Mouse (Mus musculus) kidney, adult 2 months (tissue): ENCODE results near the gene Gm11084. TPM values are rescaled to one million over a fixed set of nuclear protein-coding genes. Genes with fewer than 3 reads are reported as not detected.

Source experiments
- DNase-seq: peaks from one replicate; pipeline ENCODE4 v3.0.0; 2021
- H3K27ac ChIP-seq: fragments of 200-500 bp; 2 replicates; pipeline ENCODE4 v1.5.1; 2012; ENCODE audit warnings: low read depth, low read length, control low read depth, inconsistent platforms; ENCODE audit not compliant: insufficient read depth
- H3K27me3 ChIP-seq: fragments of 200-500 bp; replicated peaks from 2 replicates; pipeline ENCODE4 v1.6.1; 2012; ENCODE audit warnings: mild to moderate bottlenecking, moderate library complexity, low read length, inconsistent platforms; ENCODE audit not compliant: control insufficient read depth, insufficient read depth
- H3K36me3 ChIP-seq: fragments of 200-500 bp; 2 replicates; pipeline ENCODE4 v1.6.1; 2012; ENCODE audit warnings: mild to moderate bottlenecking, moderate library complexity, low read length, inconsistent platforms; ENCODE audit not compliant: control insufficient read depth, insufficient read depth
- H3K4me1 ChIP-seq: fragments of 200-500 bp; 2 replicates; pipeline ENCODE4 v1.6.1; 2011; ENCODE audit warnings: low read length; ENCODE audit not compliant: control insufficient read depth, insufficient read depth
- H3K4me3 ChIP-seq: fragments of 200-500 bp; 2 replicates; pipeline ENCODE4 v1.5.1; 2011; ENCODE audit warnings: mild to moderate bottlenecking, low read depth, low read length, control low read depth; ENCODE audit not compliant: insufficient read depth
- CTCF ChIP-seq: fragments of 200-500 bp; conservative IDR thresholded peaks from 2 replicates; pipeline ENCODE4 v1.5.1; 2011; ENCODE audit warnings: low read depth, mild to moderate bottlenecking, control low read depth, low read length, moderate library complexity, mixed read lengths; ENCODE audit not compliant: insufficient read depth, insufficient read length
- POLR2A ChIP-seq: fragments of 200-500 bp; IDR thresholded peaks from one replicate; pipeline ENCODE4 v1.6.1; 2011; ENCODE audit warnings: low read depth, low read length, control low read depth
- WGBS: fragments of 180-500 bp; shearing (Covaris S2); methylation state at CpG from one replicate; pipeline ENCODE4 v1.1.7; 2018; 5-methylcytosine and 5-hydroxymethylcytosine counted together
- polyA plus RNA-seq: library from polyadenylated mRNA; depleted of rRNA; stranded (reverse); fragments of >200 nt; gene quantifications from 2 replicates; pipeline ENCODE4 v1.2.3, GENCODE M21; 2012

The Gm11084 gene
- polyA plus RNA-seq, 1 experiment = not detected

GRCm38 (mm10) chr2:72981441-72982109 lies 4.9 kb downstream of the Gm11084 start:
- TF ChIP-seq CTCF (no peak), POLR2A (no peak)
- H3K36me3 ChIP-seq = no peaks in the 10 kb centered on the region
- H3K4me1 ChIP-seq = peaks cover 6% of the 10 kb centered on the region
- DNase-seq = no peak
- no peak overlapping the region for H3K4me3 ChIP-seq
- no peaks in the 10 kb centered on the region for H3K27me3 ChIP-seq
- 73% methylated on average over 9 of the region's 9 CpGs for WGBS
- no peak overlapping the region for H3K27ac ChIP-seq

GRCm38 (mm10) chr2:72981075-72981420 lies 5.5 kb downstream of the Gm11084 start:
- 3% methylated on average over 3 of the region's 3 CpGs for WGBS
- H3K36me3 ChIP-seq = no peaks in the 10 kb centered on the region
- peak overlapping the region; percentile 100 for H3K27ac ChIP-seq
- DNase-seq = no peak
- peak overlapping the region; percentile 97 for H3K4me3 ChIP-seq
- no peaks in the 10 kb centered on the region; the same call in 1 of the 2 replicates for H3K27me3 ChIP-seq
- peaks cover 10% of the 10 kb centered on the region for H3K4me1 ChIP-seq
- no peak for TF ChIP-seq CTCF

GRCm38 (mm10) chr2:72980337-72981074 lies 6.0 kb downstream of the Gm11084 start, which contains the start of gene Sp3:
TSS of gene Sp3 (minus strand) at chr2:72980446.
- TF ChIP-seq POLR2A = peak; percentile 66
- no peak for TF ChIP-seq CTCF
- Histone ChIP-seq H3K4me1 (peaks cover 13% of the 10 kb centered on the region), H3K36me3 (no peaks in the 10 kb centered on the region), H3K4me3 (peak within 1 kb of the TSS; percentile 97), H3K27ac (peak within 1 kb of the TSS; percentile 100), H3K27me3 (no peaks in the 10 kb centered on the region; the same call in 1 of the 2 replicates)
- peak; percentile 98 for DNase-seq
- under 1% methylated on average over 64 of the region's 64 CpGs for WGBS

- Histone ChIP-seq H3K4me1 (peaks cover 13% of the 10 kb centered on the region), H3K27me3 (no peaks in the 10 kb centered on the region; the same call in 1 of the 2 replicates), H3K36me3 (no peaks in the 10 kb centered on the region), H3K27ac (peak overlapping the region; percentile 100), H3K4me3 (peak overlapping the region; percentile 97)
- DNase-seq = peak; percentile 89
- peak; percentile 5 for TF ChIP-seq POLR2A
- TF ChIP-seq CTCF = no peak
- WGBS = 3% methylated on average over 18 of the region's 54 CpGs
Observed at GRCm38 (mm10) chr2:72979659-72980071, 6.9 kb downstream of the Gm11084 start.

- TF ChIP-seq CTCF (no peak), POLR2A (peak; percentile 24)
Observed at GRCm38 (mm10) chr2:72978901-72979658, 7.4 kb downstream of the Gm11084 start.

GRCm38 (mm10) chr2:72978473-72978872 lies 8.0 kb downstream of the Gm11084 start:
- DNase-seq = peak; percentile 59
- TF ChIP-seq POLR2A (no peak), CTCF (0 out of 2 replicates have a peak, but pooled peaks have one; percentile 8)
- peaks cover 13% of the 10 kb centered on the region for H3K4me1 ChIP-seq
- H3K36me3 ChIP-seq = no peaks in the 10 kb centered on the region
- peak overlapping the region; percentile 97 for H3K4me3 ChIP-seq
- H3K27ac ChIP-seq = peak overlapping the region; percentile 84
- no peaks in the 10 kb centered on the region; the same call in 1 of the 2 replicates for H3K27me3 ChIP-seq
- WGBS = 3% methylated on average over 37 of the region's 38 CpGs

More at GRCm38 (mm10) chr2:72978901-72979658, 7.4 kb downstream of the Gm11084 start:
- peak overlapping the region; percentile 97 for H3K4me3 ChIP-seq
- under 1% methylated on average over 69 of the region's 107 CpGs for WGBS
- no peaks in the 10 kb centered on the region for H3K36me3 ChIP-seq
- H3K27ac ChIP-seq = peak overlapping the region; percentile 100
- H3K27me3 ChIP-seq = no peaks in the 10 kb centered on the region; the same call in 1 of the 2 replicates
- peak; percentile 95 for DNase-seq
- H3K4me1 ChIP-seq = peaks cover 13% of the 10 kb centered on the region
